Mouse (Mus musculus) liver, embryonic 11.5 days (tissue): ENCODE results near the gene Gm6993. TPM values are rescaled to one million over a fixed set of nuclear protein-coding genes. Genes with fewer than 3 reads are reported as not detected.

Experiments used
- ATAC-seq: fragments of 200-750 bp; cut with Nextera tagmentation; replicated peaks from 2 replicates; pipeline ENCODE4 v1.8.0; 2017; ENCODE audit warnings: moderate number of reproducible peaks, mild to moderate bottlenecking, moderate TSS enrichment, moderate library complexity; ENCODE audit not compliant: low FRiP score
- DNase-seq: peaks from one replicate; pipeline ENCODE4 v3.0.0-alpha.2; 2017; ENCODE audit warnings: low spot score
- H3K27ac ChIP-seq: fragments of 300-500 bp; sonication (generic); 2 replicates; pipeline ENCODE4 v1.5.1; 2014; ENCODE audit warnings: mild to moderate bottlenecking, low read depth, low read length, control low read depth
- H3K27me3 ChIP-seq: fragments of 300-500 bp; sonication (generic); replicated peaks from 2 replicates; pipeline ENCODE4 v1.6.1; 2014; ENCODE audit warnings: low read length, mixed read lengths; ENCODE audit not compliant: control insufficient read depth, insufficient read depth
- H3K36me3 ChIP-seq: fragments of 300-500 bp; sonication (generic); 2 replicates; pipeline ENCODE4 v1.6.1; 2014; ENCODE audit warnings: mild to moderate bottlenecking, low read length, moderate library complexity, mixed read lengths; ENCODE audit not compliant: control insufficient read depth, insufficient read depth
- H3K4me1 ChIP-seq: fragments of 300-500 bp; sonication (generic); replicated peaks from 2 replicates; pipeline ENCODE4 v1.6.1; 2014; ENCODE audit warnings: low read length, mixed read lengths; ENCODE audit not compliant: control insufficient read depth, insufficient read depth
- H3K4me2 ChIP-seq: fragments of 300-500 bp; sonication (generic); 2 replicates; pipeline ENCODE4 v1.6.1; 2014; ENCODE audit warnings: mild to moderate bottlenecking, control low read depth, moderate library complexity
- H3K4me3 ChIP-seq: fragments of 300-500 bp; sonication (generic); 2 replicates; pipeline ENCODE4 v1.5.1; 2014; ENCODE audit warnings: low read depth, low read length, control low read depth
- H3K9ac ChIP-seq: fragments of 300-500 bp; sonication (generic); 2 replicates; pipeline ENCODE4 v1.6.1; 2014; ENCODE audit warnings: low read depth, low read length, control low read depth
- H3K9me3 ChIP-seq: fragments of 300-500 bp; sonication (generic); 2 replicates; pipeline ENCODE4 v1.6.1; 2016; ENCODE audit warnings: low read length, inconsistent platforms, mixed read lengths; ENCODE audit not compliant: control insufficient read depth
- WGBS: fragments of 180-500 bp; shearing (Covaris S2); extraction: QIAGEN DNeasy Blood & Tissue Kit; methylation state at CpG from one replicate; pipeline ENCODE4 v1.1.7; 2014; 5-methylcytosine and 5-hydroxymethylcytosine counted together
- polyA plus RNA-seq: library from polyadenylated mRNA; unstranded; fragments of >200 nt; fragmentation: Nextera tagmentation; extraction: Ambion mirVana; gene quantifications from 2 replicates; pipeline ENCODE4 v1.2.1, GENCODE M21; 2014

Gene Gm6993
- polyA plus RNA-seq, 1 experiment from 2014 or later: not detected

DNA sequence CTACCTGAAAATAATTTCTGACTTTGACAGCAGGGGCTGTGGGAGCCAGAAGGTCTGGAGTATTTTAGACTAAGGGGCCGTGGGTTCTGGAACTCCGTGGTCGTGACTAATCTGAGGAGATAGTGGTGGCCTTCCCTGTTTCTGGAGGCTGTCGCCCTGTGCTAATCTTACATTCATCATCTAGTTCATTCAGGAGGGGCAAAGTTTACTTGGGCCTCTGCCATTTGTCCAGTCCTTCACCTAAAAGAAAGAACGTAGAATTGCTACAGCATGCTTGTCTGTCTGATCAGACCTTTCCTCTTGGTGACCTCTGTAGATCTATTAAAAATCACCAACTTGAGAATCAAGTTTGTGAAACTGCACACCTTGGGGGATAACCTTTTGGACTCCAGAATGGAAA lies 41.7 kb downstream of the Gm6993 start:
- no peaks in the 10 kb centered on the region for H3K9me3 ChIP-seq
- ATAC-seq: no peak
- 58% methylated on average over 5 of the region's 5 CpGs for WGBS
- H3K36me3 ChIP-seq: peaks cover 7% of the 10 kb centered on the region; the same call in 1 of the 2 replicates
- DNase-seq: no peak
- H3K9ac ChIP-seq: no peak overlapping the region
- H3K27ac ChIP-seq: no peak overlapping the region
- no peaks in the 10 kb centered on the region for H3K27me3 ChIP-seq
- H3K4me1 ChIP-seq: no peaks in the 10 kb centered on the region
- H3K4me2 ChIP-seq: no peak overlapping the region
- no peak overlapping the region for H3K4me3 ChIP-seq

- no peaks in the 10 kb centered on the region for H3K4me1 ChIP-seq
- no peak overlapping the region for H3K9ac ChIP-seq
- H3K4me2 ChIP-seq: no peak overlapping the region
- H3K27ac ChIP-seq: no peak overlapping the region
- H3K36me3 ChIP-seq: peaks cover 10% of the 10 kb centered on the region
- WGBS: 77% methylated on average over 4 of the region's 4 CpGs
- no peaks in the 10 kb centered on the region for H3K27me3 ChIP-seq
- H3K9me3 ChIP-seq: no peaks in the 10 kb centered on the region
- ATAC-seq: no peak
- H3K4me3 ChIP-seq: no peak overlapping the region
- DNase-seq: no peak
These were observed 42.6 kb downstream of the Gm6993 start for GRCm38 (mm10) chr12:31283131-31283530.

- 71% methylated on average over 4 of the region's 4 CpGs for WGBS
- no peak overlapping the region for H3K27ac ChIP-seq
- no peak for DNase-seq
- no peaks in the 10 kb centered on the region for H3K27me3 ChIP-seq
- no peak overlapping the region for H3K9ac ChIP-seq
- no peaks in the 10 kb centered on the region for H3K4me1 ChIP-seq
- no peak overlapping the region for H3K4me2 ChIP-seq
- H3K4me3 ChIP-seq: no peak overlapping the region
- ATAC-seq: no peak
- H3K9me3 ChIP-seq: no peaks in the 10 kb centered on the region
- peaks cover 10% of the 10 kb centered on the region for H3K36me3 ChIP-seq
These were observed 43.1 kb downstream of the Gm6993 start for GRCm38 (mm10) chr12:31283617-31284136.

GRCm38 (mm10) chr12:31289046-31289445 lies 48.5 kb downstream of the Gm6993 start:
- peaks cover 9% of the 10 kb centered on the region for H3K36me3 ChIP-seq
- no peaks in the 10 kb centered on the region for H3K4me1 ChIP-seq
- no peak overlapping the region for H3K9ac ChIP-seq
- no peak for DNase-seq
- no peak overlapping the region for H3K4me2 ChIP-seq
- no peak overlapping the region for H3K27ac ChIP-seq
- no peaks in the 10 kb centered on the region for H3K9me3 ChIP-seq
- no peak for ATAC-seq
- H3K4me3 ChIP-seq: no peak overlapping the region
- WGBS: 91% methylated on average over 10 of the region's 10 CpGs
- no peaks in the 10 kb centered on the region for H3K27me3 ChIP-seq

Other genes starting within 250 kb of the Gm6993 start
- 2.4 and 2.5 TPM in 2 replicates for gene Fam110c, start 166.9 kb upstream of the Gm6993 start, polyA plus RNA-seq
- gene Lamb1, start 24.5 kb downstream of the Gm6993 start, polyA plus RNA-seq: 16.2 and 17.0 TPM in 2 replicates
- gene Dld, start 110.7 kb downstream of the Gm6993 start, polyA plus RNA-seq: 139 and 157 TPM in 2 replicates
- gene Slc26a3, start 150.1 kb downstream of the Gm6993 start, polyA plus RNA-seq: not detected in 2 replicates